Mouse (Mus musculus) kidney, postnatal 36 days (tissue): Measurements from ENCODE around the gene Ovch2.
"Not testable (repeated sequence)": the region's sequence is repeated elsewhere in the genome, so short reads cannot be mapped to it uniquely, and the experiment has no call there.

ENCODE experiments used
- DNase-seq, 2 experiments: peaks; one replicate each; pipeline ENCODE4 v3.0.0; 2021 to 2022; ENCODE audit warnings: mixed read lengths in 2 of 2

Gene Ovch2

DNA sequence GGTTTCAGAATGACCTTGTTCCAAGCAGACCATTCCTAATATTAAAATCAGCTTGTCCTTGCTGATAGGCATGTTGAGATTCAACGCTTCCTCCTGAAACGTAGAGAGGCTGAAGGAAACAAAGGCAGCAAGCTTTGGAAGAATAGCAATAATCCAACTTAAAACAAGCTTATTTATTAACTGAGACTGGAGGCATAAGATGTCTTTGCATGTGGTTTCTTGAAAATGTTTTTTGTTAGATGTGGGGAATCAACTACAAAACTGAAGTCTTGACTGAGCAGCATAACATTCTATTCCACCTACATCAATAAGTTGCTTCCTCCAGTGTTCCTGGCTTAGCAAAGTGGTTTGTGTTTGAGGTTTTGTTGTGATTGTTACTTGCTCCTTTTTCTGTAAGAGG lies at the start of gene Ovch2:
Gene Ovch2 (minus strand): TSS at position 101 of the 400 bp plus-strand sequence.
- no peak for DNase-seq

DNA sequence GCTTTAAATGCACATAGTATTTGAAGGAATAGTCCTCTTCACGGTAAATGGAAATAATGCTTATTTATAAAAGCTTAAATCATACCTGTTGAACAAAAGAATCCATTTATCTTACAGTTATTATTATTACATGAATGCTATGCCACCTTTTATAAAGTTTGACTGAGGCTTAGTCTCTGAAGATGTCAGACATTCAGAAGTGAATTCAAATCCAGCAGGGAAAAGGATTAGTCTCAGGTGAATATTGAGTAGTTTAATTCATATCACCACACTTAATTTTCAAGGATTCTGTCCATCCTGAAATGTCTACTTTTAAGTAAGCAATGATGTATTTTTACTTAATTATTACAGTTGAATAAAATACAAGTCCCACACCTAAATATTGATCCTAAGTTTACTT lies 46.4 kb upstream of the Ovch2 start, which contains the start of gene Olfr470:
Gene Olfr470 (minus strand): TSS at position 101 of the 400 bp plus-strand sequence.
- DNase-seq, result not testable (repeated sequence)

DNA sequence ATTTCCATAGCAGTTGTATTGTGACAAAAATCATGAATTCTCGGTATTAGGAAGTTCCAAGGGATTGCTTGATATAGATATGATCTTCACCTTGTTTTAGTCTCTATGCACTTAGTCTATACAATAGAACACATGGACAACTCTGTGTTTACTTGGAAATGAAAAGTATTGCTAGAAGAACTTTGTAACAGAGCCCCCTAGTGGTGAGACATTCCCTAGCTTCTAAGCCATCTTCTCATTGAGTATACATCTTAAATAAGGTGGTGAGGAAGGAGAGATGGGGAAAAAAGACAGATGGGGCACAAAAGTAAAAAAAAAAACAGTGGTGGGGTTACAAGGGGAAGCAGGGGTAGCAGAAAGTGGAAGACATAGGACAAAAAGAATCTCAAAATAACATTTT lies 40.7 kb upstream of the Ovch2 start:
- DNase-seq, result peak; percentile 2 to 8

DNA sequence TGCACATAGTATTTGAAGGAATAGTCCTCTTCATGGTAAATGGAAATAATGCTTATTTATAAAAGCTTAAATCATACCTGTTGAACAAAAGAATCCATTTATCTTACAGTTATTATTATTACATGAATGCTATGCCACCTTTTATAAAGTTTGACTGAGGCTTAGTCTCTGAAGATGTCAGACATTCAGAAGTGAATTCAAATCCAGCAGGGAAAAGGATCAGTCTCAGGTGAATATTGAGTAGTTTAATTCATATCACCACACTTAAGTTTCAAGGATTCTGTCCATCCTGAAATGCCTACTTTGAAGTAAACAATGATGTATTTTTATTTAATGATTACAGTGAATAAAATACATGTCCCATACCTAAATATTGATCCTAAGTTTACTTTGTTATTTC lies 24.4 kb upstream of the Ovch2 start, which contains the start of gene Olfr469:
Gene Olfr469 (minus strand): TSS at position 101 of the 400 bp plus-strand sequence.
- not testable (repeated sequence) for DNase-seq

DNA sequence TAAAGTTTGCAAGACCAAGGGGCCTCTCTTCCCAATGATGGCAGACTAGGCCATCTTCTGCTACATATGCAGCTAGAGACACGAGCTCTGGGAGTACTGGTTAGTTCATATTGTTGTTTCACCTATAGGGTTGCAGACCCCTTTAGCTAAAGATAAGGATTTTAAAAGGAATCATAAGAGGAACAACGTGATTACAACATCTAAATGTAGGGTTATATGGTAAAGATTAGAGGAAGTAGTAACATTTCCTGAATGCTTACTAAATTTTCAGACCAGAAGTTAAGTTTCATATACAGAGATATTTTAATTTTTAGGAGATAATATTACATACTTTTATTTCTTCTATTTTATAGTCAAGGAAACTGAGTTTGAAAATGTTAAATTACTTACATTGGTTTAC lies 22.9 kb upstream of the Ovch2 start:
- not testable (repeated sequence) for DNase-seq

GRCm38 (mm10) chr7:107819442-107819841 lies 18.4 kb upstream of the Ovch2 start:
- peak in 1 of 2 experiments; percentile 10 for DNase-seq

DNA sequence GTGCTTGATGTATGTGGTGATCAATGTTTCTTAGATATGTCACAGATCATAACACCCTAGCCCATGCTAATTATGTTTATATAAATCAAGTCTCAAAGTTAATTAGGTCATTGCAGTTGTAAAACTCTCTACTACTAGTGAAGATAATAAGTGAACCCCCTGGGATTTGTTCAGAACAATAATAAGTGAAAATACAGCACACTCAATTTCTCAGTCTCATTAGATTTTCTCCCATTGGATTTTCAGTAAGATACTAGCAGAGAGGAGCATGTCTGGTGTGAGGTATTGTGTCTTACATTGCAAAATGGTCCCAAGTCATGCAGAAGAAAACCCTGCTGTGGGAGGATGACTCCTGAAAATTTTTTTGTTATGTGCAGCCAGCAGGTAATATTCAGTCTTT lies 11.0 kb upstream of the Ovch2 start, which contains the start of gene Olfr467:
Gene Olfr467 (plus strand): TSS at position 301 of the 400 bp plus-strand sequence.
- DNase-seq, result no peak

GRCm38 (mm10) chr7:107802138-107802537 lies 1.1 kb upstream of the Ovch2 start:
- DNase-seq, result no peak

- DNase-seq, result no peak
Measured at GRCm38 (mm10) chr7:107796500-107796899, 4.5 kb downstream of the Ovch2 start.

DNA sequence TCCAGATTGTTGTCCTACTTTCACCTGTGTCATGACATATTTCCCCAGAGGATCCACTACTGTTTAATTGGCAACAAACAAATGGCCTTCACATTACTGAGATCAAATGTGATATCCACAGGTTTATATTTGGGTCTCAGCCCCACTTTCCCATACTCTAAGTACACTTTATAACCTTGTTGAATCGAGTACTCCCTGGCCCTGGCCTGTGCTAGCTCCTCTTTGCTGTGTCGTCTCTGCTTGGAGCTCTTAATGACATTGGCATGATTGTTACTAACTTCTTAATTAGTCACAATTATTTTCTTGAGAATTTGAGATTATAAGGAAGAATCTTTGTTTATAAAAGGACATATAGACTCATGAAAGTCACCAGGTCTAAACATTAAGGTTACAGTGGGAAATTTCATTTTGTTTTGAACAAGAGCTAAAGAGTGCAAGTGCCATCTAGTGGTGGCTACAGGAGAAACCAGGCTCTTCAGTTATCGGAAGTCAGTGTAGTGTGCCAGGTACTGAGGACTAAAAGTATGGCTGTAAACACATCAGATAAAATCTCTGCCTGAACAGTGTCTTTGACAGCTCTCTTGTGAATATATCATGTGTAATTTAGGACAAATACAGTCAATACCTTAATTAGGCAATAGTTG lies 12.9 kb downstream of the Ovch2 start:
- peak; percentile 5 to 42 for DNase-seq

- DNase-seq, result peak; percentile 22 to 27
Measured at GRCm38 (mm10) chr7:107779611-107780010, 21.4 kb downstream of the Ovch2 start.

GRCm38 (mm10) chr7:107778216-107778615 lies 22.8 kb downstream of the Ovch2 start:
- DNase-seq, result no peak

DNA sequence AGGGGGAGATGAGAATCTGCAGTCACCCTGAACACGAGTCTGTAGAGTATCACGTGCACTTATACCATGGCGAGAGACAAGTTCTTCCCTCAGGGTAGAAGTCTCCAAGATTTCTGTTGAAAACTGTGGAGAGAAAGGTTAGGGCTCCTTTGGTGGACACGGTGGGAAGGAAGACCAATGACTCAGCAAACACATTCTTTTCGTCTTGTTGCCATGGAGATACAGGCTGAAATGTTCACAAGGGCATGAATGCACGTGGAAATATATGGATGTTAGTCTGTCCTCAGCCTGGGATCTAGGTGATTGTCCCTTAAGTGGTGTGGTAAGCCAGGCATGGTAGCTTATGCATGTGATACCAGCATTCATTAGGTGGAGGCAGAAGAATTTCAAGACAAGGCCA lies 30.2 kb downstream of the Ovch2 start:
- no peak for DNase-seq

GRCm38 (mm10) chr7:107757308-107758151 lies 43.5 kb downstream of the Ovch2 start, which contains the start of gene Cyb5r2:
Gene Cyb5r2 (minus strand): TSS chr7:107758032.
- DNase-seq, result peak; percentile 15 to 39

DNA sequence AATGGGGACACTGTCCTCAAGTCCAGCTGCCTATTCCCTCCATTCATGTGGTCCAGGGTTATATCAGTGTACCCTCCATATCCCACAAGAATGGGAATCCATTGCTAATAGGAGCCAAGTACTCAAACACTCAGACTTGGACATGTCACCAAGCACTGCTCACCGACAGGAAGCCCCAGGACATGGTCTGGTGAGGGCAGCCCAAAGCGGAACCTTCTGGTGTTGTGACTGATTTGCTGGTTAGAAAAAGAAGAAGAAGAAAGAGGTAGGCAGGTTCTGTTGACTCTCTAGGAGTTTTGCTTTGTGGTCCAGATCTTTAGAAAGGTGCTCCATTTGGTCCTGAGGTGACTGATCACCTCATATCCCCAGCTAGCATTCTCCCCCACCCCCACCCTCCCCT lies 44.3 kb downstream of the Ovch2 start:
- no peak for DNase-seq

GRCm38 (mm10) chr7:107755905-107756304 lies 45.1 kb downstream of the Ovch2 start:
- no peak for DNase-seq

DNA sequence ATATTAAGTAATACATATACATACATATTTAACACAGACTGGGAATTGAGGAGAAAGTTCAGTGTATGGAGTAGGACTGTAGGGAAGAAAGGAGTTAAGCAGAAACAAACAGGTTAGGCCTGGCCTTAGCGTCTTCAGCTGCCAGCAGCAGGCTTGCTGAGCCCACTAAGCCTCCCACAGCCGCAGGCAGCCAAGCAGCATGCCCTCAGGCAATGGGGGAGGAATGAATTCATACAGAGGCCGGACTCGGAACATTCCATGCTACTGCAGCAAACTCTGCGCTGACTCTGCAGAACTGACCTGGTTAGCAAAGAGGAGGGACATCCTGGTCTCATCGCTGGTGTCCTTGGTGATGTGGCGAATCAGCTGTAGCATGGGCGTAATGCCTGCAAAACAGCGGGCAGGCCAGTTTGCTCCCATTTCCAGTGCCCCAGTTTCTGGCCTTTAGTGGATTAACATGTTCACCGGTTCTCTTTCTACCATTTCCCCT lies 48.9 kb downstream of the Ovch2 start:
- DNase-seq, result peak; percentile 6 to 14

DNA sequence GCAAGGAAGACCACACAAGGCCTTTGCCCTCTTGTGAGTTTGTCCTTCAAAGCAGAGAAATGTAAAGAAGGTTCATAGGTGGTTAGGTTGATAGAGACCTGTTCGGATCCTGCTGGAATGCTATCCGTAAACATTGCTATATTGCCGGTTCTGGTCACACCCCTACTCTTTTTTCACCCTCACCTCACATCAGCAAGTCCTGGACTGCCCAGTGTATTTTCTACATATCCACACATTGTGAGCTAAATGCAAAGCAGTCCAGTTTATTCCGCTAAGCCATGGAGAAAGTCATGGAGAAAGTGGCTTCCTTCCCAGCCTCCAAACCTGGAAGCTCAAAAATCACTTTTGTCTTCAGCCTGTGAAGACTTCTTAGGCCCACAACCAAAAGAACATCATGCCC lies 51.3 kb downstream of the Ovch2 start:
- no peak for DNase-seq

DNA sequence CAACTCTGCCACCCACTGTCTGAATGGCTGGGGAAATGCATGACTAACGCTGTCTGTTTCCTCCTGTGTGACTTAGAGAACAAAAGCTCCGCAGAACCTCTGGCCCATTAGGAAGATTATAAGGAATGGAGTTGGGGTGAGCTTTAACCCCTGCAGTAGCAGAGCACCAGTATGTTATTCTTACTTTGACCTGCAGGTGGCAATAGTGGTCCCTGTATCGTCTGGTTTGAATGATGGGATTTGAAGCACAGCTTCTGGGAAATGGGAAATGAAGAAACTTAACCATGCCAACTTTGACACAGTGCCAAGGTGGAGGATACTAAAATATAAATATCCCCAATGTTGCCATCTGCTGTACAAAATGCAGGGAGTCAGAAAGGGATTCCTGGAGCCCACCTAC lies 51.7 kb downstream of the Ovch2 start:
- peak; percentile 42 to 47 for DNase-seq

DNA sequence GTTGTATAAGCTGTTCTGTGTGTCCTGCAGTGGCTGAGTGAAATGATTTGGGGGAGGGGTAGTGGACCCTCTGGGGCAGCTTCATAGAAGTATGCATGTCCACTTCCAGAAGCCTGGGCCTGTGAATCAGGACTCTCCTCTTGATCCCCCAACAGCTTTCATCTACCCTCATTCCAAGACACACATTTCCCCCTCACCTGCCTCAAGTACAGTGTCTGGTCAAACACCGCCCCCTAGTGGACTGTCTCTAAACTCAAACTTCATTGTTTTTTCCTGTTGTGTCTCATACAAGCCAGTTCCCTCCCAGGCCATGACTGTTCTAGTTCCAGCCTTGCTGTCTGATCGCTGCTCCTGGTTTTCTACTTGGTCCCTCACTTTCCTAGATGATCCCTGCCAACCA lies 53.1 kb downstream of the Ovch2 start:
- DNase-seq, result peak; percentile 44 to 82

- no peak for DNase-seq
Measured at GRCm38 (mm10) chr7:107747476-107747875, 53.5 kb downstream of the Ovch2 start.

GRCm38 (mm10) chr7:107746036-107746435 lies 55.0 kb downstream of the Ovch2 start:
- no peak for DNase-seq

DNA sequence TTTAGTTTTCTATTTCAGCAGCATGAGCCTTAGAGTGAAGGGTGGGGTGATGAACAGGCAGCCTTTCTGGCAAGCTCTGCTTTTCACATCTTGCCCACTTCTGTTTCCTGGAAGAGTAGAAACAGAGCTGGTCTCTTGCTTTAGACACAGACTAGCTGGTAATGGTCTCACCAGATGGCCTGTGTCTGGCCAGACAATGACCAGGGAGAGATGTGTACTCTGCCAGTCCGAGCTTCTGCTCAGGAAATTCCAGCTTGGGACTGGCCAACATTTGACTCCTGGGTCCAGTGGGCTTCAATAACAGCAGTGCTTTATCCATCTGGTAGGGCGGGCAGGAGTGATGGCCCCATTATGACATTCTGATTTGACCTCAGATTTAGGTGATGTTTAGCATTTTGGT lies 55.9 kb downstream of the Ovch2 start:
- DNase-seq, result no peak

DNA sequence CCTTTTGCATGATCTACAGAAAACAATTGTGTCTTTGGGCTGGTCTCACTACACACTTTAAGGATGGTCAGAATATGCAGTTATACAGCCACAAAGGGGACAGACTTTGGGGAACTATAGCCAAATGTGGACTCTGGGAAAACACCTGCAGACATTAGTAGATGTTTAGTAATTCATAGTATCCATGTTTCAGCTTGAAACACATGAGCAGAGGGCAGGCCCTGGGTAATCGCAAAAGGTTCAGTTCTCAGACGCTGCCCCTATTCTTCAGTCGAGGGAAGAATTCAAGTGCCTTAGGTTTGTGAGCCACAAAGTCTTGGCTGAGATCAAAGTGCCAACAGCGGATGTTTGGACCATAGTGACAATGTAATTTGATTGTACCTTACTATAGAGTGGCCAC lies 56.6 kb downstream of the Ovch2 start:
- no peak for DNase-seq
